In genomic region chr4:150800774-150801173, GRCm38 (mm10) we compare ENCODE assay signal across 19 mouse cellular contexts.
"Had no signal": no experiment of that assay in that cellular context is flagged by ENCODE, and none has a peak within 500 bp of the region (broad histone marks: within the 10 kb centered on the region; RNA-seq: fewer than 3 reads in every experiment).

No protein-coding gene starts in this region.

- ATAC-seq: midbrain, embryonic 13.5 days; midbrain, embryonic 16.5 days had no signal

- H3K36me3 ChIP-seq: intestine, embryonic 15.5 days; midbrain, embryonic 10.5 days; midbrain, embryonic 13.5 days; neural tube, embryonic 13.5 days had no signal

- H3K9me3 ChIP-seq: intestine, embryonic 15.5 days; megakaryocyte, embryonic 14.5 days; midbrain, embryonic 10.5 days; midbrain, embryonic 13.5 days; neural tube, embryonic 13.5 days had no signal

- H3K4me3 ChIP-seq: intestine, embryonic 15.5 days; layer of hippocampus, adult 2 months; left cerebral cortex, adult 2 months; megakaryocyte, embryonic 14.5 days; midbrain, embryonic 10.5 days; midbrain, embryonic 13.5 days; neural tube, embryonic 13.5 days had no signal

- H3K27me3 ChIP-seq: intestine, embryonic 15.5 days; midbrain, embryonic 13.5 days; neural tube, embryonic 13.5 days had no signal

- H3K9ac ChIP-seq: intestine, embryonic 15.5 days; liver, embryonic 14.5 days; midbrain, embryonic 13.5 days; neural tube, embryonic 13.5 days had no signal

- H3K27ac ChIP-seq: left cerebral cortex, adult 2 months; liver, embryonic 14.5 days; midbrain, embryonic 10.5 days; midbrain, embryonic 13.5 days; neural tube, embryonic 13.5 days had no signal

- H3K4me2 ChIP-seq: midbrain, embryonic 13.5 days; neural tube, embryonic 13.5 days had no signal

- H3K4me1 ChIP-seq: megakaryocyte, embryonic 14.5 days; midbrain, embryonic 13.5 days had no signal

- DNase-seq: kidney, adult 18-20 months; kidney, adult 9 months; kidney, postnatal 25 days; layer of hippocampus, adult 9-11 months; layer of hippocampus, postnatal 36 days; lung, adult 2 months; retina, postnatal 1 day; thymus, adult 2 months; thymus, postnatal 14 days; thymus, postnatal 4 days had no signal
